Mouse (Mus musculus): ENCODE results near the gene Poc1a.

- TF ChIP-seq POLR2A (IDR thresholded peaks at IDR 0.05; ENCODE audit: low read depth, low read length), result peak; percentile 18
- no peak for TF ChIP-seq CTCF (conservative IDR thresholded peaks at IDR 0.05; ENCODE audit: insufficient read depth, insufficient read length, low read depth, low read length)
Measured at GRCm38 (mm10) chr9:106368112-106368717, 87.4 kb downstream of the Poc1a start, which contains the start of gene Dusp7.
